Mouse (Mus musculus): ENCODE measurements around the gene Gsta2.

GRCm38 (mm10) chr9:78375486-78375885 is 19.9 kb upstream of the Gsta2 start:
- TF ChIP-seq EP300 (IDR thresholded peaks at IDR 0.05; ENCODE audit: low read depth) (no peak), CTCF (IDR thresholded peaks at IDR 0.05; ENCODE audit: low read depth) (no peak)

All from liver, postnatal 0 days (tissue).